Mouse (Mus musculus) brain, embryonic 14.5 days (tissue): ENCODE measurements around the gene Chm.

Source experiments
- CTCF ChIP-seq: fragments of 200-500 bp; IDR thresholded peaks from 2 replicates; pipeline ENCODE4 v1.5.1; 2012; ENCODE audit warnings: inconsistent platforms, mild to moderate bottlenecking, moderate library complexity, borderline replicate concordance; ENCODE audit not compliant: insufficient read depth, insufficient read length; ENCODE audit errors: extremely low read depth
- POLR2A ChIP-seq: fragments of 200-500 bp; IDR thresholded peaks from 2 replicates; pipeline ENCODE4 v1.6.1; 2012; ENCODE audit warnings: mild to moderate bottlenecking, inconsistent platforms, borderline replicate concordance; ENCODE audit not compliant: poor library complexity, insufficient read depth, insufficient read length, severe bottlenecking; ENCODE audit errors: extremely low read depth

GRCm38 (mm10) chrX:113172766-113173165, 12.6 kb downstream of the Chm start:
- no peak for TF ChIP-seq CTCF
- no peak for TF ChIP-seq POLR2A
